Mouse (Mus musculus): Measurements from ENCODE around the gene Samd4b. TPM values are rescaled to one million over a fixed set of nuclear protein-coding genes. Genes with fewer than 3 reads are reported as not detected.

The Samd4b gene
- polyA plus RNA-seq, 1 experiment = 24.4 TPM

- no peak overlapping the region for H3K4me3 ChIP-seq (ENCODE audit: insufficient read depth, low read depth, low read length)
- H3K4me1 ChIP-seq (ENCODE audit: control insufficient read depth, insufficient read depth, insufficient read length, low read length) = peaks cover 9% of the 10 kb centered on the region
- H3K27ac ChIP-seq (replicated peaks; ENCODE audit: low read depth, low read length) = no peak overlapping the region
These were observed 243.3 kb downstream of the Samd4b start for GRCm38 (mm10) chr7:28354596-28354995.

- Histone ChIP-seq H3K27ac (replicated peaks; ENCODE audit: low read depth, low read length) (no peak overlapping the region), H3K4me3 (ENCODE audit: insufficient read depth, low read depth, low read length) (no peak overlapping the region), H3K4me1 (ENCODE audit: control insufficient read depth, insufficient read depth, insufficient read length, low read length) (peaks cover 9% of the 10 kb centered on the region)
These were observed 243.8 kb downstream of the Samd4b start for GRCm38 (mm10) chr7:28354113-28354581.

GRCm38 (mm10) chr7:28353267-28353666, 244.7 kb downstream of the Samd4b start:
- no peak overlapping the region for H3K4me3 ChIP-seq (ENCODE audit: insufficient read depth, low read depth, low read length)
- peaks cover 9% of the 10 kb centered on the region for H3K4me1 ChIP-seq (ENCODE audit: control insufficient read depth, insufficient read depth, insufficient read length, low read length)
- no peak overlapping the region for H3K27ac ChIP-seq (replicated peaks; ENCODE audit: low read depth, low read length)

GRCm38 (mm10) chr7:28351676-28352191, 246.2 kb downstream of the Samd4b start:
- H3K4me1 ChIP-seq (ENCODE audit: control insufficient read depth, insufficient read depth, insufficient read length, low read length) = peaks cover 7% of the 10 kb centered on the region; the same call in 1 of the 2 replicates
- H3K4me3 ChIP-seq (ENCODE audit: insufficient read depth, low read depth, low read length) = peak overlapping the region; percentile 84
- H3K27ac ChIP-seq (replicated peaks; ENCODE audit: low read depth, low read length) = no peak overlapping the region

- Histone ChIP-seq H3K27ac (replicated peaks; ENCODE audit: low read depth, low read length) (peak within 1 kb of the TSS; percentile 90), H3K4me1 (ENCODE audit: control insufficient read depth, insufficient read depth, insufficient read length, low read length) (peaks cover 7% of the 10 kb centered on the region; the same call in 1 of the 2 replicates), H3K4me3 (ENCODE audit: insufficient read depth, low read depth, low read length) (peak within 1 kb of the TSS; percentile 84)
These were observed 247.6 kb downstream of the Samd4b start, which contains the start of gene Rps16 for GRCm38 (mm10) chr7:28350155-28350883. Rps16 (plus strand) TSS chr7:28350652.

Other genes starting within 250 kb of the Samd4b start
- gene Rps16, start 247.5 kb downstream of the Samd4b start, polyA plus RNA-seq (2012; ENCODE audit: insufficient read depth, insufficient read length, missing spikeins) = 404 and 482 TPM in 2 replicates
- 3.1 and 3.5 TPM in 2 replicates for gene Plekhg2, start 225.5 kb downstream of the Samd4b start, polyA plus RNA-seq (2012; ENCODE audit: insufficient read depth, insufficient read length, missing spikeins)
- gene Zfp36, start 217.9 kb downstream of the Samd4b start, polyA plus RNA-seq (2012; ENCODE audit: insufficient read depth, insufficient read length, missing spikeins) = 25.1 and 70.2 TPM in 2 replicates
- 18.4 and 20.2 TPM in 2 replicates for gene Med29, start 205.4 kb downstream of the Samd4b start, polyA plus RNA-seq (2012; ENCODE audit: insufficient read depth, insufficient read length, missing spikeins)
- 50.4 and 62.6 TPM in 2 replicates for gene Paf1, start 205.2 kb downstream of the Samd4b start, polyA plus RNA-seq (2012; ENCODE audit: insufficient read depth, insufficient read length, missing spikeins)
- 7.1 and 9.6 TPM in 2 replicates for gene Gmfg, start 160.7 kb downstream of the Samd4b start, polyA plus RNA-seq (2012; ENCODE audit: insufficient read depth, insufficient read length, missing spikeins)
- 0.38 TPM in 1 of 2 replicates, not detected in the other for gene Lrfn1, start 146.2 kb downstream of the Samd4b start, polyA plus RNA-seq (2012; ENCODE audit: insufficient read depth, insufficient read length, missing spikeins)
- gene Ifnl2, start 87.7 kb downstream of the Samd4b start, polyA plus RNA-seq (2012; ENCODE audit: insufficient read depth, insufficient read length, missing spikeins) = not detected in 2 replicates
- not detected in 2 replicates for gene Ifnl3, start 75.3 kb downstream of the Samd4b start, polyA plus RNA-seq (2012; ENCODE audit: insufficient read depth, insufficient read length, missing spikeins)
- gene Sycn, start 57.3 kb downstream of the Samd4b start, polyA plus RNA-seq (2012; ENCODE audit: insufficient read depth, insufficient read length, missing spikeins) = not detected in 2 replicates
- not detected in 2 replicates for gene Nccrp1, start 50.9 kb downstream of the Samd4b start, polyA plus RNA-seq (2012; ENCODE audit: insufficient read depth, insufficient read length, missing spikeins)
- gene Pak4, start within 50 bp of the Samd4b start, polyA plus RNA-seq (2012; ENCODE audit: insufficient read depth, insufficient read length, missing spikeins) = 4.1 and 5.8 TPM in 2 replicates
- not detected in 2 replicates for gene Acp7, start 33.2 kb upstream of the Samd4b start, polyA plus RNA-seq (2012; ENCODE audit: insufficient read depth, insufficient read length, missing spikeins)
- 1.2 and 1.4 TPM in 2 replicates for gene Fbxo27, start 94.7 kb upstream of the Samd4b start, polyA plus RNA-seq (2012; ENCODE audit: insufficient read depth, insufficient read length, missing spikeins)
- gene Fbxo17, start 118.7 kb upstream of the Samd4b start, polyA plus RNA-seq (2012; ENCODE audit: insufficient read depth, insufficient read length, missing spikeins) = 0.71 and 2.5 TPM in 2 replicates
- 64.4 and 106 TPM in 2 replicates for gene Mrps12, start 143.7 kb upstream of the Samd4b start, polyA plus RNA-seq (2012; ENCODE audit: insufficient read depth, insufficient read length, missing spikeins)
- 13.0 and 14.5 TPM in 2 replicates for gene Sars2, start 143.8 kb upstream of the Samd4b start, polyA plus RNA-seq (2012; ENCODE audit: insufficient read depth, insufficient read length, missing spikeins)
- gene Ccer2, start 158.0 kb upstream of the Samd4b start, polyA plus RNA-seq (2012; ENCODE audit: insufficient read depth, insufficient read length, missing spikeins) = not detected in 2 replicates
- 94.8 and 96.2 TPM in 2 replicates for gene Sirt2, start 168.6 kb upstream of the Samd4b start, polyA plus RNA-seq (2012; ENCODE audit: insufficient read depth, insufficient read length, missing spikeins)
- 15.5 and 16.9 TPM in 2 replicates for gene Nfkbib, start 169.4 kb upstream of the Samd4b start, polyA plus RNA-seq (2012; ENCODE audit: insufficient read depth, insufficient read length, missing spikeins)
- 2.5 and 4.6 TPM in 2 replicates for gene Rinl, start 190.8 kb upstream of the Samd4b start, polyA plus RNA-seq (2012; ENCODE audit: insufficient read depth, insufficient read length, missing spikeins)
- gene Hnrnpl, start 210.4 kb upstream of the Samd4b start, polyA plus RNA-seq (2012; ENCODE audit: insufficient read depth, insufficient read length, missing spikeins) = 122 and 131 TPM in 2 replicates
- 3,379 and 3,601 TPM in 2 replicates for gene Ech1, start 227.1 kb upstream of the Samd4b start, polyA plus RNA-seq (2012; ENCODE audit: insufficient read depth, insufficient read length, missing spikeins)
- 12.0 and 14.6 TPM in 2 replicates for gene Lgals4, start 235.7 kb upstream of the Samd4b start, polyA plus RNA-seq (2012; ENCODE audit: insufficient read depth, insufficient read length, missing spikeins)

Measured in brown adipose tissue, adult 24 weeks (tissue).